Mouse (Mus musculus) heart, embryonic 10.5 days (tissue): Measurements from ENCODE around the gene Scgb2b7. TPM values are rescaled to one million over a fixed set of nuclear protein-coding genes. Genes with fewer than 3 reads are reported as not detected.
"Not testable (repeated sequence)": the region's sequence is repeated elsewhere in the genome, so short reads cannot be mapped to it uniquely, and the experiment has no call there.

Experiments
- DNase-seq: peaks from one replicate; pipeline ENCODE4 v3.0.0-alpha.2; 2017; ENCODE audit warnings: low spot score
- H3K27ac ChIP-seq: fragments of 300-500 bp; sonication (generic); 2 replicates; pipeline ENCODE4 v1.5.1; 2016; ENCODE audit warnings: mild to moderate bottlenecking
- H3K27me3 ChIP-seq: fragments of 300-500 bp; sonication (generic); 2 replicates; pipeline ENCODE4 v1.6.1; 2016; ENCODE audit warnings: mild to moderate bottlenecking; ENCODE audit not compliant: poor library complexity, insufficient read depth, severe bottlenecking
- H3K36me3 ChIP-seq: fragments of 300-500 bp; sonication (generic); 2 replicates; pipeline ENCODE4 v1.6.1; 2016; ENCODE audit warnings: mild to moderate bottlenecking, moderate library complexity
- H3K4me1 ChIP-seq: fragments of 300-500 bp; sonication (generic); 2 replicates; pipeline ENCODE4 v1.6.1; 2016; ENCODE audit warnings: mild to moderate bottlenecking
- H3K4me3 ChIP-seq: fragments of 300-500 bp; sonication (generic); 2 replicates; pipeline ENCODE4 v1.5.1; 2016; ENCODE audit warnings: mild to moderate bottlenecking, moderate library complexity
- H3K9me3 ChIP-seq: fragments of 300-500 bp; sonication (generic); 2 replicates; pipeline ENCODE4 v1.6.1; 2016; ENCODE audit warnings: mild to moderate bottlenecking, moderate library complexity
- WGBS: fragments of 180-500 bp; shearing (Covaris S2); methylation state at CpG from one replicate; pipeline ENCODE4 v1.1.7; 2016; 5-methylcytosine and 5-hydroxymethylcytosine counted together
- polyA plus RNA-seq: library from polyadenylated mRNA; unstranded; fragments of >200 nt; fragmentation: Nextera tagmentation; extraction: Ambion mirVana; gene quantifications from 2 replicates; pipeline ENCODE4 v1.2.1, GENCODE M21; 2016

Gene Scgb2b7
- polyA plus RNA-seq, result not detected in 2 replicates

DNA sequence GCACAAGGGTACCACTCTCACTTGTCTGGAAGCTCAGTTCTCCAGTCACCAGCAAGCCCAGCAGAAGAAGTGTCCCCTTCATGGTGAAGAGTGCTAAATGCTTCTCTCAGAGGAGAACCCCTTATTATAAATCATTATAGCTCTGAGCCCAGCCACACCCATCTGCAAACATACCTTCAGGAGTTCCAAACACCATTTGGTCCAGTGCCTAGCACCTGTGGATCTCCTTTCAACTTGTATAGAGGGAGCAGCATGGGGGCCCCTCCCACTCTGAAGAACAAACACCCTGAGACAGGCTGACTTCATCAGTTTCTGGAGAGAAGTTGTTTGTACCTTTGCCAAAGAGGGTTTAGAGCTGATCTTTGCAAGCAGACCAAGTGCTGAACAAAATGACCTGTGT, at the start of gene Scgb2b7:
TSS of gene Scgb2b7 (minus strand) at position 101 of the 400 bp plus-strand sequence.
- H3K36me3 ChIP-seq, H3K4me3 ChIP-seq, H3K9me3 ChIP-seq, DNase-seq, H3K27ac ChIP-seq, H3K4me1 ChIP-seq, H3K27me3 ChIP-seq: not testable (repeated sequence)

DNA sequence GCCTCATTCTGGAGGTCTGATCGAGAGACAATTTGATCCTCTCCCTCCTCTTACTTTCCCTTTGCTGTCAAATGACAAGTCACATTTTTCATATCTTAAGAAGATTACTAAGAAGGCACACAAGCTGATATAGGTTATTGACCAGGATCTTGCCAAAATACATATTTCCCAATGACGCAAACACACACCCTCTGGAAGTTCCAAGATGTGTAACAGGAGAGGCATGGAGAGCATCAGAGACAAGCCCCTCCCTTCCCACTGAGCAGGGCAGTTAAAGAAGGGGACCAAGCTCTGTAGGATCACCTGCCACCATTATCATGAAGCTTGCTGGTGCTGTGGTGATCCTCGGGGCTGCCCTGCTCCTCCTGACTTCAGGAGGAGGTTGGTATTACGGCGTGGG, 6.8 kb upstream of the Scgb2b7 start, which contains the start of gene Scgb1b7:
TSS of gene Scgb1b7 (plus strand) at position 301 of the 400 bp plus-strand sequence.
- not testable (repeated sequence) for H3K27ac ChIP-seq, H3K36me3 ChIP-seq, H3K4me3 ChIP-seq, H3K9me3 ChIP-seq, H3K4me1 ChIP-seq, DNase-seq, H3K27me3 ChIP-seq
- 83% methylated on average over 5 of the region's 5 CpGs for WGBS

Other genes starting within 250 kb of the Scgb2b7 start
- gene Scgb1b7, start 6.9 kb upstream of the Scgb2b7 start, polyA plus RNA-seq, result not detected in 2 replicates